Mouse (Mus musculus): ENCODE data around the gene Plscr3.

DNA sequence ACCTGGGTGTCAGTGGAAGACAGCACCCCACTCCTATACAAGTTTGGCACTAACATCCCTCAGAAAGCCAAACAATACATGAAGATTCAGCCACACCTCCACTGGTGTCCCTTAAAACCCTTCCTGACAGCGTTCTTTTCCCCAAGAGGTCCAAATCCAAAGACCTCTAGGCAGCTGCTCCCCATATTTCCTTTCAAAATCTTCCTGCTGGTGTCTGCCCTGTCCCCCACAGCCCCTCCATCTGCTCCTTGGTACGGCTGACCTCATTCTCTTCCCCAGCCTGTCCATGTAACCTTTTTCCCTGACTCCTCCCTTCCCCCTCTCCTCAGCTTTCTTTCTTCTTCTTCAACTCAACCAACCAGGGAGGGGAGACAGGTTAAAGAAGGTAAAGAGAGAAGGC is 22.7 kb upstream of the Plscr3 start:
- TF ChIP-seq POLR2A (IDR thresholded peaks at IDR 0.05; ENCODE audit: borderline replicate concordance, insufficient read depth, low read length) = no peak; the same call in 1 of the 2 replicates
- no peak for TF ChIP-seq CTCF (IDR thresholded peaks at IDR 0.05; ENCODE audit: borderline replicate concordance, insufficient read depth, low read depth, low read length)

Data from cerebellum, adult 2 months (tissue).